Mouse (Mus musculus) ovary, postnatal 36 days (tissue): Measurements from ENCODE around the gene Necab2.

Experiments
- DNase-seq: peaks from one replicate; pipeline ENCODE4 v3.0.0; 2022; ENCODE audit warnings: low spot score, mixed read lengths

The Necab2 gene

GRCm38 (mm10) chr8:119520102-119520501 is 73.6 kb downstream of the Necab2 start:
- no peak for DNase-seq
